Mouse (Mus musculus) megakaryocyte, embryonic 14.5 days (primary cell): ENCODE data around the gene Plod1. TPM values are rescaled to one million over a fixed set of nuclear protein-coding genes. Genes with fewer than 3 reads are reported as not detected.

Source experiments
- H3K27me3 ChIP-seq: replicated peaks from 2 replicates; pipeline ENCODE3; 2012; ENCODE audit warnings: inconsistent platforms
- H3K36me3 ChIP-seq: replicated peaks from 2 replicates; pipeline ENCODE3; 2012; ENCODE audit warnings: low read length, inconsistent platforms, mixed read lengths
- H3K4me1 ChIP-seq: 2 replicates; pipeline ENCODE4 v1.6.1; 2012; ENCODE audit warnings: inconsistent platforms
- H3K4me3 ChIP-seq: replicated peaks from 2 replicates; pipeline ENCODE3; 2012; ENCODE audit warnings: moderate library complexity, mild to moderate bottlenecking, inconsistent platforms
- H3K9me3 ChIP-seq: 2 replicates; pipeline ENCODE4 v1.6.1; 2012; ENCODE audit warnings: inconsistent platforms
- FLI1 ChIP-seq: IDR thresholded peaks from 2 replicates; pipeline ENCODE4 v1.6.1; 2012; ENCODE audit warnings: low read length, inconsistent platforms, mixed read lengths
- GATA1 ChIP-seq: IDR thresholded peaks from 3 replicates; pipeline ENCODE4 v1.6.1; 2012; ENCODE audit warnings: mixed read lengths, low read length, inconsistent platforms, borderline replicate concordance
- polyA plus RNA-seq: library from polyadenylated mRNA; stranded (reverse); fragments of >175 nt; gene quantifications from 2 replicates; pipeline ENCODE4 v1.2.3, GENCODE M21; 2012; ENCODE audit warnings: low replicate concordance; ENCODE audit not compliant: insufficient read depth

Gene Plod1
- polyA plus RNA-seq, 1 experiment = 14.9 TPM

DNA sequence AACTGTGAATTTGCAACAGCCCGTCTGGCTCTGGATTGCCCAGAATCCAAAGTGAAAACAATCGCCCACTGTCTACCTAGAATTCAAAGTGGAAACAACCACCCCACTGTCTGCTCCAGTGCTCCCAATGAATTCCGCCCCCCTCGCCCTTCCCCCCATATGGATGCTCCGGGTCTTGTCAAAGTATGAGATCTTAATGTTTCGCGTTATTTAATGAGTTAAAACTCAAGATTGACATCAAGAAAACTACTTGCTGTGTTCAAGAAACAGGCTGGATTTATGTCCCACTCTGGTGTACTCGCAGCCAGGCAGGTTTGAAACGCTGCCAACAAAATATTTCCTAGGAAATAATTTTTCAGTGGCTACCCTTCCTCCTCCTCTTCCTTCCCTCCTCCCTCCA is 3.5 kb upstream of the Plod1 start:
- no peak for TF ChIP-seq GATA1
- TF ChIP-seq FLI1 = no peak
- Histone ChIP-seq H3K36me3 (peaks cover 28% of the 10 kb centered on the region), H3K9me3 (no peaks in the 10 kb centered on the region), H3K4me3 (peak overlapping the region; percentile 100), H3K4me1 (peaks cover 87% of the 10 kb centered on the region), H3K27me3 (peaks cover 2% of the 10 kb centered on the region)

DNA sequence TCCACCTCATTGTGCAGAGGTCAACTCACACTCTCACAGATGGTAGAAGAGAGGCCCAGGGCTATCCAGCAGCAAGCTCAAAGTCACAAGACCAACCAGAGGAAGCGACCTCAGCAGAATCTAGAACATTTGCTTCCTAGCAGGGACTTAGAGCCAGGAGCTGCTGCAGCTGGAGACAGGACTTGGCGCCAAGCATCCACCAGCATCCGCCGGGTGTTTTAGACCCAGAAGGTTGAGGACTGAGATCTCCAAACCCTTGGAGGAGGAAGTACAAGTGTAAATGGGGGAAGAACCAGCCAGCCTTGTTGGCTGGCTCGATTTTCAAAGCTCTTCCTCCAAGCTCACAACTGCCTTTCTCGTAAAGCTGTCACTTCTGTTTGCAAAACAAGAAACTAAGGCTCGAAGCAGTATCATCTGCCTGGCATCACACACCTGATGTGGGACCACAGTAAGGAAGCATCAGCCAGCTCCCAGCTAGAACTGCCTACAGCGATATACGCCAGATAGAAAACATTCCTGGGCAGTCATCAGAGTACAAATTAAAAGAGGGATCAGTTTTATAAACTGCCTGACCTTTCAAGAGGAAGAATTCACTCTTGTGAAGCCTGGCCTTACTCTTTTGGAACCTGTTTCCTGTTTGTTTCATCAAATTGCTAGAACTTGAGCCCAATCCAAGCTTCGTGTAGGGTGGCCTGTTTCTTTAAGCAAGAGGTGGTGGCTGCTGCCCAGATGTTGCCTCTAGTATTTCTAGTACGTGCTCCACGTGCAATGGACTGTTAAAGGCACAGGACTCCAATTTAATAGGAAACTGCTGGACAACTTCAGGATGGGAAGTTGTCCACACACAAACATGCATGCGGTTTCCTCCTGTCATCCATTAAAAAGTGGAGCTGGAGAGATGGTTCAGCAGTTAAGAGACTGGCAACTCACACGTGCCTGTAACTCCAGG is 1.9 kb upstream of the Plod1 start:
- Histone ChIP-seq H3K4me3 (peak overlapping the region; percentile 59), H3K4me1 (peaks cover 80% of the 10 kb centered on the region), H3K27me3 (peaks cover 9% of the 10 kb centered on the region), H3K36me3 (peaks cover 11% of the 10 kb centered on the region), H3K9me3 (no peaks in the 10 kb centered on the region)
- TF ChIP-seq GATA1 (no peak), FLI1 (no peak)

DNA sequence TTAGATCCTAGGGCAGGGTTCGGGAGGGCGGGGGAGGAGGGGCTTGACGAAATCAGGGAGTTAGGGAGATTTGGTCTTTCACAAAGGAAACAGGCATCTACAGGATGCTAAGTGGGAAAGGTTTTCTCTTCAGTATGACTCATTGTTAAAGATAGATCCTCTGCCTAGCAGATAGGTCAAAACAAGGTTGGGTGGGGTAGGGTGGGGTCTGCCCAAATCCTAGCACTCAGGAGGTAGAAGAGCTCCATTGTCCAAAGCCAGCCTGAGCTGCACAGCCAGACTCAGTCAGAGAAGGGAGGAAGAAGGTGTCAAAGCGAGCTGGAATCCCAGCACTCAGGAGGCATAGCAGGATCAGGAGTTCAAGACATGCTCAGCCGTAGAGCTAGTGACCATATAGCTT is 919 bp upstream of the Plod1 start:
- peak overlapping the region; percentile 80 for H3K4me3 ChIP-seq
- H3K4me1 ChIP-seq = peaks cover 76% of the 10 kb centered on the region
- peaks cover 15% of the 10 kb centered on the region for H3K27me3 ChIP-seq
- no peak for TF ChIP-seq FLI1
- no peak for TF ChIP-seq GATA1
- H3K9me3 ChIP-seq = no peaks in the 10 kb centered on the region
- H3K36me3 ChIP-seq = peaks cover 5% of the 10 kb centered on the region

DNA sequence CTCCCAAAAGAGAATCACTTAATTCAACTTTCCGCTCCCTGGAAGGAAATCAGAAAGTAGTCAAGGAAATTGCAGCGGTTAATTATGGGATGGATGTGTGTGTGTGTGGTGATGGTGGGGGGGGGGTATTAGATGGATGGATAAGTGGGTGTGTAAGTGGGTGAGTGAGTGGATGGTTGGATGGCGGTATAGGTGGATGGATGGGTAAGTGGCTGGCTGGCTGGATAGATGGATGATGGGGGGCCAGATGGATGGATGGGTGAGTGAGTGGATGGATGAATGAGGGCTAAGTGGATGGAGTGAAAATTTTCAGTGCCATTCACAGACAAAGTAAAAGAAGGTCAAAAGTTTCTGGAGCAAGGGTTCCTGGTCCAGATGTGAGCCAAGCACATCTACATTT is 454 bp upstream of the Plod1 start:
- Histone ChIP-seq H3K36me3 (peaks cover 4% of the 10 kb centered on the region), H3K4me3 (peak overlapping the region; percentile 97), H3K4me1 (peaks cover 77% of the 10 kb centered on the region), H3K9me3 (no peaks in the 10 kb centered on the region), H3K27me3 (peaks cover 15% of the 10 kb centered on the region)
- TF ChIP-seq FLI1 (no peak), GATA1 (no peak)

DNA sequence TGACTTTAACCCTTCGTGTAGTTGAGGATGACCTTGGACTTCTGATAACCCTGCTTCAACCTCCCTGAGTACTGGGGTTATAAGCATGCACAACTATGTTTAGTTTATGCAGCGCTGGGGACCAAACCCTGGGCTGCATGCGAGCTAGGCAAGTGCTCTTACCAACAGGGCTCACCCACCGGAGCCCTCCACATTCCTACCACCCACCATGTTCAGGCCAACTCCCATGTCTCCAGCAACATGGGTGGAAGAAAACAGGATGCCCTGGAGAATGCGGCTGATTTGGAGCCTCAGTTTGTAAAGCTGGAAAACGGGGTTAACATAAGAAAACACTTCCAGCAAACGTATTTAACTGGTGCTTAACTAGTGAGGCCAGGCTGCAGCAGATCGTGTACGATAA is 663 bp downstream of the Plod1 start:
- H3K36me3 ChIP-seq = peaks cover 11% of the 10 kb centered on the region
- H3K4me3 ChIP-seq = peak overlapping the region; percentile 97
- peaks cover 72% of the 10 kb centered on the region for H3K4me1 ChIP-seq
- TF ChIP-seq GATA1 = no peak
- TF ChIP-seq FLI1 = no peak
- H3K9me3 ChIP-seq = no peaks in the 10 kb centered on the region
- H3K27me3 ChIP-seq = peaks cover 18% of the 10 kb centered on the region

DNA sequence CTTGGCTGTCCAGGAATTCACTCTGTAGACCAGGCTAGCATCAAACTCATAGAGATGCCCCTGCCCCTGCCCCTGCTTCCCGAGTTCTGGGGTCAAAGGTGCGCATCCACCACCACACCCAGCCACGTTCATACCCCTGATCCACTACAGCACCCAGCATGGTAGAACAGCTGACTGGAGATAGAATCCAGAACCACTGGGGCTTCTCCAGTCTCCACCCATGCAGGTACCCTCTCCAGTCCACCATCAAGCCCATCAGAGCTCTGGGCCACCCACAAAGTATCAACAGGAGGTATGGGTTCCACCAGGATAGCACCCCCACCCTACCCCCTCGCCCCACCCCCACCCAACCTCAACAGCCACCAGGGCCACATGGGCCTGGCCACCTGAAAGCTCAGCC is 2.0 kb downstream of the Plod1 start:
- peaks cover 20% of the 10 kb centered on the region for H3K36me3 ChIP-seq
- H3K9me3 ChIP-seq = no peaks in the 10 kb centered on the region
- TF ChIP-seq FLI1 (no peak), GATA1 (no peak)
- no peak overlapping the region for H3K4me3 ChIP-seq
- peaks cover 18% of the 10 kb centered on the region for H3K27me3 ChIP-seq
- H3K4me1 ChIP-seq = peaks cover 64% of the 10 kb centered on the region

DNA sequence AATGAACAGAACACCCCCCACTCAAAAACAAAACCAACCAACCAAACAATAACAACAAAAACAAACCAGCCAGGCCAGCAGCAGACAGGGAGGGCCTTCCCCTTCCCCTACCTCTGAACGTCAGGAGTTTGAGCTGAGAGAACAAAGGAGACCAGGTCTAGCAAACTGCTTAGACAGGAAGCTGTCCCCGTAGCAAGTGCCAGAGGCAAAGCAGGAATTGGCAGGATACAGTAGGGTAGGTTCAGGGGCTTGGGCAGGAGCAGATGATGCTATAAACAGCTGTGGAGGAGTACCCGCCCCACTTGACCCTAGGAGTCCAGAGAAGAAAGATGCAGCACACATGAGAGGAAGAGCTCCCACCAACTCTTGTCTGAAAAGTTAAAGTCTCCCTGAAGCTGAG is 2.4 kb downstream of the Plod1 start:
- Histone ChIP-seq H3K36me3 (peaks cover 25% of the 10 kb centered on the region), H3K4me3 (no peak overlapping the region), H3K9me3 (no peaks in the 10 kb centered on the region), H3K27me3 (peaks cover 18% of the 10 kb centered on the region), H3K4me1 (peaks cover 60% of the 10 kb centered on the region)
- TF ChIP-seq FLI1 (no peak), GATA1 (no peak)

DNA sequence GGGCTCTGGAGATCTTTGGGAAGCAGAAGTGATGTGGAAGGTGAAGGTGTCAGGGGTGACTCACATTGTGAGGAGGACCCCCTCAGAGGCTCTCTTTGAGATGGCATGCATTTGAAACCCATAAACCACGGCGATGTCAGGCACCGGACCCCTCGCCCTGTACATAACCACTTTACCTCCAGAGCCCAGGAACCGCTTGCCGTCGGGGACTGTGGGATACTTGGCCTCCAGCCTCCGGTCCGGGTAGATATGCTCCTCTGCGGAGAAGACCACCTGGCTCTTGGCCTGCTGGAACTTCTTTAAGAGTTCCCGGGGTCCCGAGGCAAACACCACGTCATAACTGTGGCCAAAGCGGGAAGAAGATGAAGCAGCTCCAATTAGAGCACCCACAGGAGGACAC is 5.6 kb downstream of the Plod1 start:
- Histone ChIP-seq H3K27me3 (peaks cover 20% of the 10 kb centered on the region), H3K36me3 (peaks cover 36% of the 10 kb centered on the region), H3K9me3 (no peaks in the 10 kb centered on the region), H3K4me3 (no peak overlapping the region), H3K4me1 (peaks cover 38% of the 10 kb centered on the region)
- TF ChIP-seq FLI1 (no peak), GATA1 (no peak)

DNA sequence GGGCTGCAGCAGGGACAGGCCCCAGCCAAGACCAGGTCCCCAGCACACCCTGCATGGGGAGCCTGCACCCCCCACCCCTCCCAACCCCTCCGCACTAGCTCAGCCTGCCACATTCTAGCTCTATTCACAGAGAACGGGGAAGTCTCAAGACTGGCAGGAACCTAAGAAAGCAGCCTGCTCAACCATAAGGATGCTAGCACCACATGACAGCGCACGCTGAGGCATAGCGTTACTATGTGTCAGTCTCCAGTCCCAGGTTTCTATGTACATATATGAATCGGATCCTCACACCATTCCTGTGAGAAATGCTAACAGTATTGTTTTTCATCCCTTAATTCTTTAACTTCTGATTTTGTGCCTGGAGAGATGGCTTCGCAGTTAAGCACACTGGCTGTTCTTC is 8.0 kb downstream of the Plod1 start:
- Histone ChIP-seq H3K36me3 (peaks cover 53% of the 10 kb centered on the region), H3K9me3 (peaks cover 4% of the 10 kb centered on the region; the same call in 1 of the 2 replicates)

DNA sequence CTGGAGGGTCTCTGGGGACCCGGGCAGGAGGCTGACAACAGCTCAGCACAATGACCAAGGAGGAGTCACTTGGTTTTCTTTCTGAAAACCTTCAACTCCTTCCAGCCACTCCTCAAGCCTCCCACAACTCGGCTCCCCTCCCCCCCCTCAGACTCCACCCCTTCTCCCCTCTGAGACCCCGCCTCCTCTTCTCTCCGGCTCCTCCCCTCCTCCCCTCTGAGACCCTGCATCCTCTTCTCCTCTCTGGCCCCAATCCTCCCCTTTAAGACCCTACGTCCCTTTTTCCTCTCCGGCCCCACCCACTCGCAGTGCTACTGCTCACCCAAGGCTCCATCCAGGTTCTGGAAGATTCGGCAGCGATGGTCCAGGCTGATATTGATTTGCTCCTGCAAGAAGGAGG is 8.4 kb downstream of the Plod1 start:
- Histone ChIP-seq H3K36me3 (peaks cover 57% of the 10 kb centered on the region), H3K4me1 (peaks cover 22% of the 10 kb centered on the region), H3K4me3 (no peak overlapping the region)

More for the DNA sequence above, 8.0 kb downstream of the Plod1 start:
- TF ChIP-seq GATA1 = no peak
- no peak for TF ChIP-seq FLI1
- peaks cover 17% of the 10 kb centered on the region for H3K27me3 ChIP-seq
- no peak overlapping the region for H3K4me3 ChIP-seq
- H3K4me1 ChIP-seq = peaks cover 21% of the 10 kb centered on the region

More for the DNA sequence above, 8.4 kb downstream of the Plod1 start:
- Histone ChIP-seq H3K9me3 (peaks cover 5% of the 10 kb centered on the region; the same call in 1 of the 2 replicates), H3K27me3 (peaks cover 16% of the 10 kb centered on the region)
- TF ChIP-seq GATA1 = no peak
- TF ChIP-seq FLI1 = no peak
